Mouse (Mus musculus) neural tube, embryonic 12.5 days (tissue): ENCODE results near the gene Samd11. TPM values are rescaled to one million over a fixed set of nuclear protein-coding genes. Genes with fewer than 3 reads are reported as not detected.

Source experiments
- ATAC-seq: fragments of 200-750 bp; cut with Nextera tagmentation; 2 replicates; pipeline ENCODE4 v1.8.0; 2017; ENCODE audit warnings: low read depth, mild to moderate bottlenecking, moderate TSS enrichment, moderate library complexity; ENCODE audit not compliant: low FRiP score
- H3K27ac ChIP-seq: fragments of 300-500 bp; sonication (generic); 2 replicates; pipeline ENCODE4 v1.5.1; 2016
- H3K27me3 ChIP-seq: fragments of 300-500 bp; sonication (generic); replicated peaks from 2 replicates; pipeline ENCODE4 v1.6.1; 2016; ENCODE audit warnings: mild to moderate bottlenecking
- H3K36me3 ChIP-seq: fragments of 300-500 bp; sonication (generic); 2 replicates; pipeline ENCODE4 v1.6.1; 2016; ENCODE audit warnings: mild to moderate bottlenecking
- H3K4me1 ChIP-seq: fragments of 300-500 bp; sonication (generic); 2 replicates; pipeline ENCODE4 v1.6.1; 2016
- H3K4me2 ChIP-seq: fragments of 300-500 bp; sonication (generic); replicated peaks from 2 replicates; pipeline ENCODE4 v1.6.1; 2016; ENCODE audit warnings: mild to moderate bottlenecking
- H3K4me3 ChIP-seq: fragments of 300-500 bp; sonication (generic); 2 replicates; pipeline ENCODE4 v1.5.1; 2016
- H3K9ac ChIP-seq: fragments of 300-500 bp; sonication (generic); 2 replicates; pipeline ENCODE4 v1.6.1; 2016; ENCODE audit warnings: mild to moderate bottlenecking
- H3K9me3 ChIP-seq: fragments of 300-500 bp; sonication (generic); 2 replicates; pipeline ENCODE4 v1.6.1; 2016; ENCODE audit warnings: mild to moderate bottlenecking
- WGBS: fragments of 180-500 bp; shearing (Covaris S2); methylation state at CpG from one replicate; pipeline ENCODE4 v1.1.7; 2016; 5-methylcytosine and 5-hydroxymethylcytosine counted together
- microRNA-seq: library from miRNA; unstranded; fragments of <30 nt; microRNA quantifications from one replicate; pipeline ENCODE4, GENCODE M21; 2017
- polyA plus RNA-seq: library from polyadenylated mRNA; unstranded; fragments of >200 nt; fragmentation: Nextera tagmentation; extraction: Ambion mirVana; gene quantifications from 2 replicates; pipeline ENCODE4 v1.2.1, GENCODE M21; 2016

Gene Samd11
- polyA plus RNA-seq, 1 experiment from 2014 or later = 2.9 TPM

DNA sequence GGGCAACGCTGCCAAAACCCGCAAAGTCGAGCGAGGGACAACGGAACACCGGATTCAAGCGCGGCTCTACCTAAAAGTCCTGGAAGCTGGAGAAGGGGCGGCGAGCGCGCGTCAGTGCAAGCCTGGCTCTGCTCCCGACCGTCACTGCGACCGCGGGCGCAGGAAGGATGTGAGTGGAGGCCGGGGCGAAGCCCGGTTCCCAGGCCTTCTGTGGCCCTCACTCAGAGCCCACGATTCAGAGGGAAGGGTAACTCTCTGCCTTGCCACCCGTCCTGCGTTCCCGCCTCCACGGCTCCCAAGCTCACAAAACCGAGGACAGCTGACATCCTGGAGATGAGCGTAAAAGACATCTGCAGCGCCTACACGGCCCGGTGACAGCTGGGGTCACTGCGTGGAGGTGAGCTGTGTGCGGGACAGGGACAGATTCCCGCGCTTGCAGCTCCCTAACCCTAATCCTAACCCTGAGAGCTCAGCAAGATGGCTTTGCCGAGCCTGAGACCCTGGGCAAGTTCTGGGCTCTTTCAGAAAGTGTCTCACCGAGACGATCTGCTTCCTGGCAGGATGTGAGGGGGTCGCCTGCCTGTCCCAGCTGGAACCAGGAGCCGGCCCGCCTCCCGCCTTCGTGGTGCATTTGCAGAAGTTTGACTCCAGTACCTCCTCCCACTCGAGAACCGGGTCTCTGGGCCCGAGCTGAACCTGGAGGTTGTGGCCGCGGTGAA, 51.9 kb downstream of the Samd11 start:
- 0 out of 2 replicates have a peak, but pooled peaks cover 3% of the 10 kb centered on the region for H3K36me3 ChIP-seq
- no peaks in the 10 kb centered on the region for H3K9me3 ChIP-seq
- peak overlapping the region; percentile 73 for H3K9ac ChIP-seq
- peaks cover 4% of the 10 kb centered on the region for H3K27me3 ChIP-seq
- peak overlapping the region; percentile 62 for H3K4me3 ChIP-seq
- no peak overlapping the region for H3K27ac ChIP-seq
- H3K4me2 ChIP-seq = peak overlapping the region; percentile 96
- peak; percentile 26 for ATAC-seq
- WGBS = under 1% methylated on average over 49 of the region's 49 CpGs
- H3K4me1 ChIP-seq = peaks cover 25% of the 10 kb centered on the region

DNA sequence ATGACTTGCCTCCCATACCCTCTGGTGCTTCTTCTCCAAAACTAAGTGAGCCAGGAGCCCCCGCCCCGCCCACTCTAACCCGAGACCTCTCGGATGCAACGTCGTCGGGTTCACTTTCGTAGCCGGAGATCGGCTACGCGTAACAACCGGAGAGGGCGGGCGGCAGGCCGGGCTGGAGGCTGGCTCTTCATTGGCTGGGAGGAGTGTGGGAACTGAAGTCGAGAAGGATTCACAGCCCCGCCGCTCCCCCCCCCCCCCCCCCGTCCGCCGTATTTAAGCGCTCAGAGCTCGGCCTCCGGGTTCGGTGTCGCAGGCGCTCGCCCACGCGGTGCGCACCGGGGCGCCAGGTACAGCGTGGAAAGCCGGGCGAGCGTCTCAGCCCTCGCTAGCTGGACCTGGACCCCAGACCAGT, 52.5 kb downstream of the Samd11 start, which contains the start of gene AW011738:
Gene AW011738, plus strand, starts transcription at position 304 of the 412 bp plus-strand sequence.
- peak; percentile 81 for ATAC-seq
- Histone ChIP-seq H3K27me3 (peaks cover 4% of the 10 kb centered on the region), H3K4me1 (peaks cover 25% of the 10 kb centered on the region), H3K27ac (no peak within 1 kb of the TSS), H3K9me3 (no peaks in the 10 kb centered on the region), H3K36me3 (0 out of 2 replicates have a peak, but pooled peaks cover 1% of the 10 kb centered on the region), H3K4me2 (peak within 1 kb of the TSS; percentile 96), H3K4me3 (peak within 1 kb of the TSS; percentile 62), H3K9ac (peak within 1 kb of the TSS; percentile 73)
- WGBS = under 1% methylated on average over 37 of the region's 39 CpGs

DNA sequence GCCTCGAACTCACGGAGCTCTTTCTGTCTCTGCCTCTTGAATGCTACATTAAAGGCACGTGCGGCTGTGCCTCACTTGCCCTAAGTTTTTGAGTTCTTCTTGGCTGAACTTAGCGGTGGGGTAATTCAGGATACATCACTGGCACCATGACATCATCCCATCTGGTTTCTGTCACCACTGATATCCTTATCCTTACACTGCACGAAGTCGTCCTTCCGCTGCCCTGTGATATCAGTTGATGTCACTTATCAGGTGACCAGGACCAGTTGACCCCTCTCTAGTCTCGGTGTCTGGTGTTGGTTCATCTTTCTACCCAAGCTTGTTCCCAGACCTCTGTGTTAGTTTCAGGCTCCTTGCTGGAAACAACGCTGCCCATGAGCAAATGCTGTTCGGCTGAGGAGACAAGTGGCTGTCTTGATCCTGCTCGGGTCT, 53.0 kb downstream of the Samd11 start:
- Histone ChIP-seq H3K9ac (peak overlapping the region; percentile 73; the same call in 1 of the 2 replicates), H3K27ac (no peak overlapping the region), H3K4me3 (peak overlapping the region; percentile 62; the same call in 1 of the 2 replicates), H3K9me3 (no peaks in the 10 kb centered on the region), H3K4me2 (peak overlapping the region; percentile 96), H3K36me3 (no peaks in the 10 kb centered on the region), H3K4me1 (peaks cover 25% of the 10 kb centered on the region), H3K27me3 (peaks cover 4% of the 10 kb centered on the region)
- 50% methylated on average over 12 of the region's 12 CpGs for WGBS
- no peak for ATAC-seq

DNA sequence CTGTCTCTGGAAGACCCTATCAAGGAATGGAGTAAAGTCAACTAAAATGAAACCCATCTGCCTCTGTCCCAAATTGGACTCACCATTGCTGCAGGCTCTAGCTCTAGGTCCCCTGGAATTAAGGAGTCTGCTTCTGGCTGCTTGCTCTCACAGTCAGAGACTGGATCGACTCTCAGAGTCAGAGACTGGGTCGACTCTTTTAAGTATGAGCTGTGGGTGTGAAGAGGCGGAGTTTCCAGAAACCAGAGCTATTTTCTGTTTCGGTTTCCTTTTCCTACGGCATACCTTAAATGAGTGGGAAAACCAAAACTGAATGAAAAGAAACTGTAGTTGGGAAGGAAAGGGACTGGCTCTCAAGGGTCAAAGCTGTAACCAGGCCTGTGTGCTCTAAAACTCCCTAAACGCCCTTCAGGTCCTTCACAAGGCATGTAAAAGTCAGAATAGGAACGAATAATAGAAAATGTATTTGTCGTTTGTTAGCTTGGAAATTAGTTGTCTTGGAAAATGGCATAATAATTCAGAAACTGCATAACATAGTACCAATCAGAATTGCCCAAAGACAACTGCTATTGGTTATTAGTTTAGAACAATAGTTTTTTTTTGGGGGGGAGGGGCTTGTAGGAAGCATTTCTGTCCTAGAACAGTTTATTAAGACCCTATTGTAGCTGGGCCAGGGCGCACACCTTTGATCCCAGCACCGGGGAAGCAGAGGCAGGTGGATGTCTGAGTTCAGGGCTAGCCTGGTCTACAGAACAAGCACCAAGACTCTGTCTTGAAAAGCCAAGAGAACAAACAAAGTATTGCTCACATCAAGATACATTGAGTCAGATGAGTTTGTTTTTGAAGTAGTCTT, 54.6 kb downstream of the Samd11 start, which contains the start of gene Isg15:
Gene Isg15, minus strand, starts transcription at position 196 of the 853 bp plus-strand sequence.
- H3K27ac ChIP-seq = no peak within 1 kb of the TSS
- no peak within 1 kb of the TSS for H3K9ac ChIP-seq
- peaks cover 32% of the 10 kb centered on the region for H3K4me1 ChIP-seq
- H3K9me3 ChIP-seq = no peaks in the 10 kb centered on the region
- H3K27me3 ChIP-seq = peaks cover 4% of the 10 kb centered on the region
- no peak within 1 kb of the TSS for H3K4me3 ChIP-seq
- H3K36me3 ChIP-seq = no peaks in the 10 kb centered on the region
- no peak for ATAC-seq
- H3K4me2 ChIP-seq = no peak within 1 kb of the TSS
- WGBS = 70% methylated on average over 10 of the region's 10 CpGs

DNA sequence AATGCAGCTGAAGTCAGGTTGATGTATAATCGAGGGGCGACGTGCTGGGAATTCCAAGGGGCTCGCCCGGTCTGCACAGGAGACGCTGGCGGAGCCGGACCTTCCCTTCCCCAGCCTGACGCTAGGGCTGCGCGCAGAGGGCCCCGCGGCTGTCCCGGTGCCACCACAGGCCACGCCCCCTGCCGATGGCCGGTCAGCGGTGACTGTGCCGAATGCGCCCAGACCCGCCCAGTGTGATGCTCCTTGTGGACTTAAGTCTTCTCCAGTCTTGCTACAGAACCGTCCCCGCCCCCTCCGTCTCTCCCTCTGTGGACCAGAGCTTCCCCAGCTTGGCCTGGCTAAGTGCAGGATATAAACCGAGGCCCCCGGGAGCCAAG, 57.6 kb downstream of the Samd11 start:
- Histone ChIP-seq H3K4me3 (peak overlapping the region; percentile 96), H3K4me2 (peak overlapping the region; percentile 88), H3K4me1 (peaks cover 44% of the 10 kb centered on the region), H3K27ac (peak overlapping the region; percentile 92), H3K36me3 (peaks cover 25% of the 10 kb centered on the region), H3K9ac (peak overlapping the region; percentile 44), H3K27me3 (no peaks in the 10 kb centered on the region), H3K9me3 (no peaks in the 10 kb centered on the region)
- peak; percentile 95 for ATAC-seq
- under 1% methylated on average over 26 of the region's 26 CpGs for WGBS

DNA sequence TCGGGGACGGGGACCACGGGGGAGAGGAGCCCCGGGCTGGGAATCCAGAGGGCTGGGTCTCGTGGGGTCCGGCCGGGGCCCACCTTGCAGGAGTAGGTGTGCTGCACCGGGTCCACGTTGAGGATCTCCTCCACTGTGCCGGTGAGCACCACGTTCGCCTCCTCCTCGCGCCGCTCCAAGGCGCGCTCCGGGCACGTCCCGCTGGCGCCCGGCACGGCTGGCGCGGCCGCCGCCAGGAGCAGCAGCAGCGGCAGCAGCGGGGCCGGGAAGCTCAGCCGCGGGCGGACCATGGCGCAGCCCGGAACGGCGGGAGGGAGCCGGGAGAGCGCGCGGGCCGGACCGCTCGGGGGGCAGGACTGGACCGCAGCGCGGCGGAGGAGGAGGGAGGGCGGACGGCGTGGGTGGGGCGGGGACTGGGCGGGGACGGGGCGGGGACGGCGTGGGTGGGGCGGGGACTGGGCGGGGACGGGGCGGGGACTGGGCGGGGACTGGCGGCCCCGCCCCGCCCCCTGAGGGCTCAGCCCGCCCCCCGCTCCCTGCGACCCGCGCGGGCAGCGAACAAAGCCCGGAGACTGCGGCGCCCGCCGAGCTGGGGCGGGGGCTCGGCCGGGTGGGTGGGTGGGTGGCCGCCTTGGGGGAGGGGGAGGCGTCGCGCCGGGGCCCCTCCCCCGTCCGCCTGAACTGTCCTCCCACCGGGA, 58.2 kb downstream of the Samd11 start, which contains the start of gene Agrn:
Gene Agrn, minus strand, starts transcription at position 358 of the 698 bp plus-strand sequence.
- peak within 1 kb of the TSS; percentile 92 for H3K27ac ChIP-seq
- H3K36me3 ChIP-seq = peaks cover 30% of the 10 kb centered on the region
- peak within 1 kb of the TSS; percentile 88 for H3K4me2 ChIP-seq
- under 1% methylated on average over 56 of the region's 88 CpGs for WGBS
- peak within 1 kb of the TSS; percentile 92 for H3K9ac ChIP-seq
- ATAC-seq = peak; percentile 75
- no peaks in the 10 kb centered on the region for H3K27me3 ChIP-seq
- no peaks in the 10 kb centered on the region for H3K9me3 ChIP-seq
- peaks cover 44% of the 10 kb centered on the region for H3K4me1 ChIP-seq
- H3K4me3 ChIP-seq = peak within 1 kb of the TSS; percentile 96

Small RNA genes lying within 50 kb of the gene (microRNA-seq; reads per million reads assigned to microRNA genes)
- gene Mir7658 = 4.8 reads per million, percentile 14 among the genes with 10 or more reads in this experiment

Other genes starting within 250 kb of the Samd11 start
- 0.52 and 0.81 TPM in 2 replicates for gene Tnfrsf4, start 241.8 kb downstream of the Samd11 start, polyA plus RNA-seq
- 1.6 and 2.0 TPM in 2 replicates for gene Tnfrsf18, start 229.5 kb downstream of the Samd11 start, polyA plus RNA-seq
- 0.20 TPM in 1 of 2 replicates, not detected in the other for gene Ttll10, start 196.2 kb downstream of the Samd11 start, polyA plus RNA-seq
- gene 9430015G10Rik, start 145.7 kb downstream of the Samd11 start, polyA plus RNA-seq = 42.4 and 45.6 TPM in 2 replicates
- 0.52 TPM in 2 replicates for gene Rnf223, start 125.1 kb downstream of the Samd11 start, polyA plus RNA-seq
- 149 and 165 TPM in 2 replicates for gene Agrn, start 58.2 kb downstream of the Samd11 start, polyA plus RNA-seq
- 0.89 and 1.6 TPM in 2 replicates for gene Isg15, start 54.8 kb downstream of the Samd11 start, polyA plus RNA-seq
- gene AW011738, start 52.4 kb downstream of the Samd11 start, polyA plus RNA-seq = 6.8 and 7.0 TPM in 2 replicates
- gene Perm1, start 39.8 kb downstream of the Samd11 start, polyA plus RNA-seq = 1.7 and 2.0 TPM in 2 replicates
- 27.3 and 29.0 TPM in 2 replicates for gene Plekhn1, start 20.8 kb downstream of the Samd11 start, polyA plus RNA-seq
- gene Noc2l, start 19.6 kb downstream of the Samd11 start, polyA plus RNA-seq = 74.0 and 74.5 TPM in 2 replicates
- gene Vmn2r-ps159, start 75.4 kb upstream of the Samd11 start, polyA plus RNA-seq = not detected in 2 replicates